Mouse (Mus musculus) embryonic facial prominence, embryonic 10.5 days (tissue): Measurements from ENCODE around the gene Adam15. TPM values are rescaled to one million over a fixed set of nuclear protein-coding genes. Genes with fewer than 3 reads are reported as not detected.

Source experiments
- DNase-seq: peaks from one replicate; pipeline ENCODE4 v3.0.0-alpha.2; 2017; ENCODE audit warnings: low spot score
- H3K27ac ChIP-seq: fragments of 300-500 bp; sonication (generic); replicated peaks from 2 replicates; pipeline ENCODE4 v1.5.1; 2016; ENCODE audit warnings: mild to moderate bottlenecking
- H3K27me3 ChIP-seq: fragments of 300-500 bp; sonication (generic); replicated peaks from 2 replicates; pipeline ENCODE4 v1.6.1; 2016; ENCODE audit warnings: low read depth, mild to moderate bottlenecking; ENCODE audit not compliant: poor library complexity, severe bottlenecking
- H3K36me3 ChIP-seq: fragments of 300-500 bp; sonication (generic); replicated peaks from 2 replicates; pipeline ENCODE4 v1.6.1; 2016; ENCODE audit warnings: mild to moderate bottlenecking, moderate library complexity
- H3K4me1 ChIP-seq: fragments of 300-500 bp; sonication (generic); 2 replicates; pipeline ENCODE4 v1.6.1; 2016
- H3K4me3 ChIP-seq: fragments of 300-500 bp; sonication (generic); 2 replicates; pipeline ENCODE4 v1.5.1; 2016; ENCODE audit warnings: mild to moderate bottlenecking, moderate library complexity
- H3K9me3 ChIP-seq: fragments of 300-500 bp; sonication (generic); 2 replicates; pipeline ENCODE4 v1.6.1; 2016; ENCODE audit warnings: mild to moderate bottlenecking
- WGBS: fragments of 180-500 bp; shearing (Covaris S2); methylation state at CpG from one replicate; pipeline ENCODE4 v1.1.7; 2016; 5-methylcytosine and 5-hydroxymethylcytosine counted together
- polyA plus RNA-seq: library from polyadenylated mRNA; unstranded; fragments of >200 nt; fragmentation: Nextera tagmentation; extraction: Ambion mirVana; gene quantifications from 2 replicates; pipeline ENCODE4 v1.2.1, GENCODE M21; 2016

The Adam15 gene
- polyA plus RNA-seq, 1 experiment from 2014 or later: 34.2 TPM

GRCm38 (mm10) chr3:89327371-89327870 lies 22.4 kb downstream of the Adam15 start:
- H3K27me3 ChIP-seq: peaks cover 34% of the 10 kb centered on the region
- DNase-seq: no peak
- H3K4me1 ChIP-seq: peaks cover 55% of the 10 kb centered on the region
- H3K9me3 ChIP-seq: no peaks in the 10 kb centered on the region
- H3K36me3 ChIP-seq: peaks cover 3% of the 10 kb centered on the region
- 54% methylated on average over 9 of the region's 9 CpGs for WGBS
- H3K27ac ChIP-seq: no peak overlapping the region
- H3K4me3 ChIP-seq: no peak overlapping the region

- H3K9me3 ChIP-seq: no peaks in the 10 kb centered on the region
- no peak overlapping the region for H3K27ac ChIP-seq
- H3K36me3 ChIP-seq: no peaks in the 10 kb centered on the region
- H3K27me3 ChIP-seq: peaks cover 49% of the 10 kb centered on the region
- 91% methylated on average over 8 of the region's 8 CpGs for WGBS
- H3K4me3 ChIP-seq: no peak overlapping the region
- H3K4me1 ChIP-seq: peaks cover 55% of the 10 kb centered on the region
- DNase-seq: no peak
These were observed 23.9 kb downstream of the Adam15 start for GRCm38 (mm10) chr3:89325882-89326281.

- no peaks in the 10 kb centered on the region for H3K9me3 ChIP-seq
- H3K27ac ChIP-seq: peak within 1 kb of the TSS; percentile 65
- peaks cover 69% of the 10 kb centered on the region for H3K27me3 ChIP-seq
- peak within 1 kb of the TSS; percentile 79 for H3K4me3 ChIP-seq
- H3K4me1 ChIP-seq: peaks cover 65% of the 10 kb centered on the region
- 1% methylated on average over 51 of the region's 53 CpGs for WGBS
- peak; percentile 90 for DNase-seq
- H3K36me3 ChIP-seq: no peaks in the 10 kb centered on the region
These were observed 27.2 kb downstream of the Adam15 start, which contains the start of gene Efna3 for GRCm38 (mm10) chr3:89322514-89323165. Gene Efna3, minus strand, starts transcription at chr3:89322965.

- under 1% methylated on average over 14 of the region's 14 CpGs for WGBS
- H3K4me1 ChIP-seq: peaks cover 65% of the 10 kb centered on the region
- DNase-seq: no peak
- peak overlapping the region; percentile 65 for H3K27ac ChIP-seq
- H3K27me3 ChIP-seq: peaks cover 74% of the 10 kb centered on the region
- peak overlapping the region; percentile 79 for H3K4me3 ChIP-seq
- H3K36me3 ChIP-seq: no peaks in the 10 kb centered on the region
- H3K9me3 ChIP-seq: no peaks in the 10 kb centered on the region
These were observed 27.7 kb downstream of the Adam15 start for GRCm38 (mm10) chr3:89322131-89322500.

DNA sequence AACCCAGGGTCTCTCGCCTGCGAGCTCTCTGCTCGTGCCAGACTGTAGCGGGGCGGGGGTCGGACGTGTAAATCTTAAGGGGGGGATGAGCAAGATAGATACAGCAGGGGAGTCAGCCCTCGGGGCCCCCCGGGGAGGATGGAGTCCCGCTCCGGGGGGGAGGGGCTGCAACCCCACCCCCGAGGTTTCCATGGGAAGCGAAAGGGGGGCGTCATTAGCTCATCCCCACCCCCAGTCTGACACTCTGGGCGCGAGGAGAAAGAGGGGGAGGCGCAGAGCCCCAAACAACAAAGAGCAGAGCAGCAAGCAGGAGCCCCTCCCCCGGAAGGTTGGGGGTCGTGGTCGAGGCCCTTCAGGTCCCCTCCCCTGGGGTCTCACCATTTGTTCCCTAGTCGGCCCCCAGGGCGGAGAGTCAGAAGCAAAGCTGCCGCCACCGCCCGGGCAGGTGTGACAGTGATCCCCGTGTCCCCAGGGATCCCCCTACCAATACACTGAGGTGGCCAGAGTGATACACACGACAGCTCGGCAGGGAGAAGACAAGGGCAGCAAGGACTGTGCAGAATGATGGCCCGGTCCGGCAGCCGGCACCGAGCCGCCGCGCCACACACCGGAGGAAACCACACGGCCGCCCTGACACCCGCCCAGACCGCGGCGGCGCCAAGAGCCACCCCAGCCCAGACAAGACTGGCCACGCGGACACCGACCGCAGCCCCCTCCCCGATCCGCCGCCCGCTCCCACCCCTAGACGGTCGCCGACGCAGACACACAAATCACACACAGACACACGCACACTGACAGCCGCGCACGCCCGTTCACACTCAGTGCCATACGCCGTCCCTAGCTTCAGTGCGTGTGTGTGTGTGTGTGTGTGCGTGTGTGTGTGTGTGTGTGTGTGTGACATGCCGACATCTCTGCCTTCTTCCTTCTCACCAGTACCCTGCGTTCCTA lies 28.3 kb downstream of the Adam15 start:
- WGBS: under 1% methylated on average over 66 of the region's 66 CpGs
- no peaks in the 10 kb centered on the region for H3K36me3 ChIP-seq
- peaks cover 81% of the 10 kb centered on the region for H3K27me3 ChIP-seq
- H3K4me3 ChIP-seq: peak overlapping the region; percentile 79
- H3K9me3 ChIP-seq: no peaks in the 10 kb centered on the region
- peaks cover 69% of the 10 kb centered on the region for H3K4me1 ChIP-seq
- peak; percentile 56 for DNase-seq
- H3K27ac ChIP-seq: peak overlapping the region; percentile 65

GRCm38 (mm10) chr3:89320581-89321182 lies 29.1 kb downstream of the Adam15 start:
- peaks cover 77% of the 10 kb centered on the region for H3K4me1 ChIP-seq
- H3K36me3 ChIP-seq: no peaks in the 10 kb centered on the region
- no peaks in the 10 kb centered on the region for H3K9me3 ChIP-seq
- peak overlapping the region; percentile 79 for H3K4me3 ChIP-seq
- DNase-seq: peak; percentile 85
- 1% methylated on average over 41 of the region's 41 CpGs for WGBS
- peaks cover 88% of the 10 kb centered on the region for H3K27me3 ChIP-seq
- H3K27ac ChIP-seq: peak overlapping the region; percentile 65

DNA sequence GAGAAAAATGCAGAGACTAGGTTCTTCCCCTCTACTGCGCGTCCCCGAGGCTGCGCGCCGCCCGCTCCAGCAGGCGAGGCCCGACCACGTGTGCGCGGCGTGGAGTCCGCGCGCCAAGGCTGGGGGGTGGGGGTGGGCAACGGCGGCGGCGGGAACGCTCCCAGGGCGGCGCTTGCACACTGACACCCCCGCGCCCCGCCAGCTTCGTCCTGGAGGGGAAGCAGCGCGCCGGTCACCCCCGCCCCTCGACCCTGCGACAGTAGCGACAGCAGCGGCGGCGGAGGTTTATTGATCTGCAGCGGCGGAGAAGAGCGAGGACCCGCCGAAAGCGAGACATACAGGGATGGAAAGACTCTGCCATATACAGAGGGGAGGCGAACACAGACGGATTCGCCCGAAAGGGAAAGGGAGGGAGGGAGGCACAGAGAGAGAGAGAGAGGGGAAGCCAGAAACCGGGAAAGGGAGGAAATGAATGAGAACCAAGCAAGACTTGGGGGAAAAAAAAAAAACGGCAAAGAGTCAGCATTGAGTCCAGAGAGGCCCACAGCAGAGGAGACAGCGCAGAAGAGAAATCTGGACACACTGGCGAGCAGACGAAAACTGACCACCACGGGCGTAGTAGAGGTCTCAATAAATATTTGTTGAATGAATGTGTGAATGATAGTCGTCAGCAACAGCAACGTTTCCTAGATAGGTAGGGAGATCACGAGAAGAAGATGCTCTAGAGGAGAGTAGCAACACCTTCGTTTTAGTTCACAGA lies 30.0 kb downstream of the Adam15 start:
- DNase-seq: peak; percentile 65
- Histone ChIP-seq H3K27ac (peak overlapping the region; percentile 54; the same call in 1 of the 2 replicates), H3K27me3 (peaks cover 92% of the 10 kb centered on the region), H3K4me3 (peak overlapping the region; percentile 79), H3K4me1 (peaks cover 86% of the 10 kb centered on the region), H3K9me3 (no peaks in the 10 kb centered on the region), H3K36me3 (no peaks in the 10 kb centered on the region)
- 5% methylated on average over 58 of the region's 58 CpGs for WGBS

GRCm38 (mm10) chr3:89318971-89319590 lies 30.7 kb downstream of the Adam15 start:
- Histone ChIP-seq H3K9me3 (no peaks in the 10 kb centered on the region), H3K4me3 (peak overlapping the region; percentile 79), H3K27me3 (peaks cover 88% of the 10 kb centered on the region), H3K36me3 (no peaks in the 10 kb centered on the region), H3K4me1 (peaks cover 91% of the 10 kb centered on the region), H3K27ac (peak overlapping the region; percentile 54; the same call in 1 of the 2 replicates)
- DNase-seq: peak; percentile 49
- WGBS: 5% methylated on average over 21 of the region's 21 CpGs

GRCm38 (mm10) chr3:89318316-89318715 lies 31.5 kb downstream of the Adam15 start:
- DNase-seq: no peak
- Histone ChIP-seq H3K9me3 (no peaks in the 10 kb centered on the region), H3K4me1 (peaks cover 91% of the 10 kb centered on the region), H3K27ac (no peak overlapping the region), H3K4me3 (no peak overlapping the region), H3K36me3 (no peaks in the 10 kb centered on the region), H3K27me3 (peaks cover 80% of the 10 kb centered on the region)
- WGBS: 66% methylated on average over 8 of the region's 8 CpGs

DNA sequence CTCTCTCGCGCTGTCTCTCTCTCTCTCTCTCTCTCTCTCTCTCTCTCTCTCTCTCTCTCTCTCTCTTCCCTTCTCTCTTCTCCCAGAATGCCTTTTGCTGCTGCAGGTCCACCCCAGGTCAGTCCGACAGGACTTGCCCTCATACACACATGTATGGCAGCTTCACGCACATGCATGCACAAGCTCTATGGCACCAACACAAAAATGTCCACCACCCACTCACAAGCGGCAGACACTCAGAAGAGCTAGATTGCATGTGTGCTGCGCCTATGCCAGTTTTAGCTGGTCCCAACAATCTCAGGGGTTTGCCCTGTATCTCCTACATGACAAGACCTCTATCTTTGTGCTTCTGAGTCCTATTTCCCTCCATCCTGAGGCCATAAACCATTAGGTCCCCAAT lies 32.5 kb downstream of the Adam15 start:
- H3K4me1 ChIP-seq: peaks cover 80% of the 10 kb centered on the region
- no peak for DNase-seq
- WGBS: 56% methylated on average over 6 of the region's 6 CpGs
- H3K4me3 ChIP-seq: peak overlapping the region; percentile 58; the same call in 1 of the 2 replicates
- no peak overlapping the region for H3K27ac ChIP-seq
- peaks cover 70% of the 10 kb centered on the region for H3K27me3 ChIP-seq
- H3K9me3 ChIP-seq: no peaks in the 10 kb centered on the region; the same call in 1 of the 2 replicates
- H3K36me3 ChIP-seq: no peaks in the 10 kb centered on the region

DNA sequence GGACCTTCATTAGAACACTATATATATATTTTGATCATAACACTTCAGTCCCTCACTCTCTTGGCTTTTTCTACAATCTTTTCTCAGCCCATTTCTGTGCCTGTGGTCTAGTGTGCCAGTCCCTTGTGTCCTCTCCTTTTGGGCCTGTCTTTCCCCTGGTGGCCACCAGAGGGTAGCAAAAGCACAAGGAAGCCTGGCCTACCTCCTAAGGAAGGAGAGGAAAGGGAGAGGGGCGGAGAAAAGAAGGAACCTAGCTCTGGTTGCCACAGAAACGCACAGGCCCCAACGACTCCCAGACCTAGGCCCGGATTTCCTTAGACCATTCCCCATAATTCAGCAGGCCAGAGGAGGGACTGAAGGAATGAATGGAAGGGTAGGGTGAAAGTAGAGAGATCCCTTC lies 33.0 kb downstream of the Adam15 start:
- Histone ChIP-seq H3K4me1 (peaks cover 76% of the 10 kb centered on the region), H3K27me3 (peaks cover 65% of the 10 kb centered on the region), H3K9me3 (no peaks in the 10 kb centered on the region; the same call in 1 of the 2 replicates), H3K4me3 (peak overlapping the region; percentile 58), H3K27ac (no peak overlapping the region), H3K36me3 (no peaks in the 10 kb centered on the region)
- under 1% methylated on average over 4 of the region's 4 CpGs for WGBS
- DNase-seq: peak; percentile 88
